Mouse (Mus musculus) right cerebral cortex, postnatal 4 days (tissue): ENCODE measurements around the gene Cd300ld4.
"Not testable (repeated sequence)": the region's sequence is repeated elsewhere in the genome, so short reads cannot be mapped to it uniquely, and the experiment has no call there.

Experiments
- DNase-seq: peaks from one replicate; pipeline ENCODE4 v3.0.0-alpha.2; 2022

Gene Cd300ld4

GRCm38 (mm10) chr11:115026912-115027311 is at the start of gene Cd300ld4:
TSS of gene Cd300ld4 (minus strand) at chr11:115027012.
- DNase-seq: not testable (repeated sequence)

GRCm38 (mm10) chr11:115075859-115076258 is 49.0 kb upstream of the Cd300ld4 start:
- no peak for DNase-seq

- no peak for DNase-seq
Observed at GRCm38 (mm10) chr11:115075407-115075806, 48.6 kb upstream of the Cd300ld4 start.

GRCm38 (mm10) chr11:115073002-115073401 is 46.2 kb upstream of the Cd300ld4 start:
- DNase-seq: no peak

- DNase-seq: no peak
Observed at GRCm38 (mm10) chr11:115071631-115072294, 45.0 kb upstream of the Cd300ld4 start.

- DNase-seq: no peak
Observed at GRCm38 (mm10) chr11:115071015-115071551, 44.3 kb upstream of the Cd300ld4 start.

DNA sequence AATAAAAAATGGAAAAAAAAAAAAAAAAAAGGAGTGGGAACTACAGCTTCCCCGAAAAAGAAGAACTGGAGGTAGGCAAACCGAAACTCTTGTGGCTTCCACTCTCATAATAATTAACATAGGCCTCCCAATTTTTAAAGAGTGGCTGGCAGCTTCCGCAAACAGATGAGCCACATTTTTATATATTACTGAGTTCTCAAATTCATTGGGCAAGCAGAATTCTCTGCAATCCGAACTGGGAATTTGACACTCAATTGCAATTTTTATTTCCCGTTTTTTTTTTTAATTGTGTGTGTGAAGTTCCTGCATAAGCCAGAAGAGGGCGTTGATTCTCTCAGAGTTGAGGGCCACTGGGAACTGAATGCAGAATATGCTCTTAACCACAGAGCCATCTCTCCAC is 40.0 kb upstream of the Cd300ld4 start:
- DNase-seq: no peak

DNA sequence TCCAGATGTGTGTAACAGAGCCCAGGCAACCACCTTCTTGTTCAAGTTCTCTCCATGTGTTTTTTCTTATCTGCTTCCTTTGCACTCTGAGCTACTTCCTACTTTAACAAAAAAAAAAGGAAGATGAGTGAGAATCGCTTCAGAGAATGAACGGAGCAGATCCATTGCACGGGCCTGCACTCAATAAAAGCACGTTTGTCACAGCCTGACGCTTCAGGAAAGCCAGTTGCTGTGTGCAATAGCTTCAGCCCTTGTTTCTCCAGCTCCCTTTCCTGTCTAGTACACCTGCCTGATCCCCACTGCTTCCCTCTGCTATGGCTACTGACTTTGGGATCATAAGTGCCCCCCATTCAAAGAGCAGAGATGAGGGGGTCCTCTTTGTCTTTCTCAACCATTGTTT is 35.3 kb upstream of the Cd300ld4 start, which contains the start of gene Cd300e:
Gene Cd300e (minus strand): TSS at position 101 of the 400 bp plus-strand sequence.
- DNase-seq: no peak

- DNase-seq: no peak
Observed at GRCm38 (mm10) chr11:115059797-115060196, 33.0 kb upstream of the Cd300ld4 start.

GRCm38 (mm10) chr11:115058701-115059100 is 31.9 kb upstream of the Cd300ld4 start:
- DNase-seq: no peak

- no peak for DNase-seq
Observed at GRCm38 (mm10) chr11:115054537-115054936, 27.7 kb upstream of the Cd300ld4 start.

DNA sequence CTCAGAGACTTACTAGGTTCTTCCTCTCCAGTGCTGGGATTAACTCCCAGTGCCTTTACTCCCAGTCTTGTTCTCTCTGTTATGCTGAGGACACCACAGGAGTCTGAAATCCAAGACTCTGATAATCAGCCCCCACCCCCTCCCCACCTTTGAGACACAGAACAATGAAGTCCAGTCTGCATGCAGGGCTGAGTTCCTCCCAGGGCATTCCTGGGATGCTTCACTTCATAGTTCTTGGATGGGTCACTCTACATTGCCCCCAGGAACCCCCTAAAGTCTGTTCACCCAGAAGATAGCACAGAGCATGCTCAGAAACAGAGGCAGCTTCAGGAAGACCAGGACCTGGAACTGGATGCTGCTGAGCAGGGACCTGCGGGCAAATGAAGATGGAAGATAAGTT is 26.2 kb upstream of the Cd300ld4 start:
- no peak for DNase-seq

DNA sequence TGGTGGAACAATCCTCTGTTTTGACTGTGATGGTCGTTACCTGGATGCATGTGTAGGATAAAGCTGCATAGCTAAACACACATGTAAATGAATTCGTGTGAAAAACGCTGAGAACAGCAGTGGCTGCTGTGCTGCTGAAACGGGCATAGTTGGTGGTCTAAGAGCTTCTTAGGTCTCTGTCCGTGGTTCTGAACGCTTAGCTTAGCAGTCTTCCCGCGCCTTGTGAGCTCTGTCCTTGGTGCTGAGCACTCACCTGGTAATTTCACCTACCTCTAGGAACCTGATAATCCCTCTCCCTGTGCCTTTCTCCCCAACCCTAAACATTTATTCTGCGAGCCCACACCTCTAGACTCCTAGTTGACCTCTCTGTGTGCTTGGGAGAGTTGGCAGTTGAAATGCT is 25.4 kb upstream of the Cd300ld4 start:
- no peak for DNase-seq

DNA sequence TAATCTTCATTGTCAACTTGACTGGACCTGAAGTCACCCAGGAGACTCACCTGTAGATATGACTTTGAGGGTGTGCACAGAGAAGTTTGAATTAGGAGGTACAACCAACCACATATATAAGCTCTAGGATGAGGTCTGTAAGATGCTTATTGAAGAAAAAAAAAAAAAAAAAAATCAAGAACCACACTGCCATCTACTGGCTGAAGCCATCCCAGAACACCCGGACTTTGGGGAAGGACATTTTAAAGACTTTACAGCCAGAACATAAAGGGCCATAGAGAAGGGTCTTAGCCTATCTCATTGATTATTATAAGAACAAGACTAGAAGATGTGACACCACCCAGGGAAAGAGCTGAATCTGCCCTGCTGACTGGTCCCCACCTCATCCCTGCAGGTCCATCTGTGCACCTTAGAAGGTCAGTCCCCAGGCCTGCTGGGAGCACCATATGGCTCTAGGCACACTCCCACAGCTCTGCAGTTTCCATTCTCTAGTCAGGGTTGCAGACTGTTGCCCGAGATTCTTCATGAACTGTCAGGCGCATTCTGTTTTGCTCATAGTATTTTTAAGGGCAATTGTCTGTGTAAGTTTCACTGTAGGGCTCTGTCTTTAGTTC is 22.6 kb upstream of the Cd300ld4 start:
- DNase-seq: no peak

DNA sequence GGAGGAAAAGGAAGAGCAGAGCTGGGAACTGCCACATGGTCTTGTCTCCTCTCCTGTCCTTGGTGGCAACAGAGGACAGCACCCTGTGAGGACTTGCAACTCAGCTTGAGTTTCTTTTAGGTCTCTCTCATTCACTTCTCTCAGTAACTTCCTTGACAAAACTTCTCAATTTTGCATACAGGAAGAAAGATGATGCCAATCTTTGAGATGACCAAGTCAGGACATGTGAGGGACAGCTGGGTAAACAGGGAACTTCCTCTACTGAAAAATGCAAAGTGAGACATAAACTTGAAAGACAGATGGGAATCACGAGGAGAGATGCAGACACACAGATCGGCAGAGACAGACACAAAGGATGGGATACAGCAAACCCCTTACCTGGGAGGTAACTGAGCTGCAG is 21.4 kb upstream of the Cd300ld4 start, which contains the start of gene Cd300ld3:
Gene Cd300ld3 (minus strand): TSS at position 151 of the 400 bp plus-strand sequence.
- no peak for DNase-seq

GRCm38 (mm10) chr11:115037669-115038068 is 10.9 kb upstream of the Cd300ld4 start, which contains the start of gene Cd300ld5:
TSS of gene Cd300ld5 (minus strand) at chr11:115037769.
- DNase-seq: not testable (repeated sequence)

- DNase-seq: not testable (repeated sequence)
Observed at GRCm38 (mm10) chr11:115016093-115016492, 10.7 kb downstream of the Cd300ld4 start, which contains the start of gene Cd300ld2. TSS of gene Cd300ld2 (minus strand) at chr11:115016193.

- DNase-seq: no peak
Observed at GRCm38 (mm10) chr11:115004070-115004469, 22.7 kb downstream of the Cd300ld4 start.

DNA sequence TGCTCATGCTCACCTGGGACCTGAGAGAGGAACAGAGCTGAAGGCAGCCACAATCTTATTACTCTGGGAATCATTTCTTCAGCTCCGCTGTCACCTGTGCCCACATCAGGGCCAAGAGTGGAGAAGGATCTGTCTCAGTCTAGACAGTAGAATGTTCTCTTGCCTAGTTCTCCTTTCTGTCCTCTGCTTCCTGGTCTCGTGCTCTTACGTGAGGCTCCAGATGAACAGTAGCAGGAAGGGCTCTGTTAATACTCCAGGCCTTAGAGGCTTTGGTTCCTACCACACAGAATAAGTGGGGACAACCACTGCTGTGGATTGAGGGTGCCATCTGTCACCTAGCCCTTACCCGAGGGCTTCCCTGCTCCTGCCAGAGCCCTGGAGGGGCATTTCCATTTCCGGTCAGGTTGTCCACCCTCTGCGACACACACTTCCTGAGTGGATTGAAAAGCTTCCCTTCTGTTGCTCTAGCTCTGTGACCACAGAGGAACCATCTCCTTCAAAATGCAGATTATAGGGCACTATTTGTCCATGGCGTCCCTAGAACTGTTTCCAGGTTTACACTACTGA is 25.3 kb downstream of the Cd300ld4 start, which contains the start of gene Cd300c2:
Gene Cd300c2 (minus strand): TSS at position 407 of the 567 bp plus-strand sequence.
- no peak for DNase-seq

- DNase-seq: no peak
Observed at GRCm38 (mm10) chr11:114989793-114990192, 37.0 kb downstream of the Cd300ld4 start, which contains the start of gene Cd300ld. TSS of gene Cd300ld (minus strand) at chr11:114989922.

DNA sequence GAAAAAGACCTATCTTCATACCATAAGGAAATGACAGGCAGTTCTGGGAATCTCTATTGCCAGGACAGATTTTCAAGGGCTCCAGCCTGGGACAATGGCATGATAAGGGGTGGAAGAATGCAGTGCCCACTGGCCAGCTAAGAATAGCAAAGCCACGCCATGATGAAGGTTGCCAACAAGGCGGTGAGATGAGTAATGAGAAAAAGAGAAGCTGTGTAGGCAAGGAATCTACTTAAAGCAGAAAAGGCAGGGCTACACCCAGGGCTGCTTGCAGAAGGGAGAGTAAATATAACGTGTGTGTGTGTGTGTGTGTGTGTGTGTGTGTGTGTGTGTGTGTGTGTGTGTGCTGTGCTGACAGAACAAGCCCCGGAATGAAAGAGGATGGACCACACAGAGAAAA is 44.9 kb downstream of the Cd300ld4 start:
- no peak for DNase-seq

DNA sequence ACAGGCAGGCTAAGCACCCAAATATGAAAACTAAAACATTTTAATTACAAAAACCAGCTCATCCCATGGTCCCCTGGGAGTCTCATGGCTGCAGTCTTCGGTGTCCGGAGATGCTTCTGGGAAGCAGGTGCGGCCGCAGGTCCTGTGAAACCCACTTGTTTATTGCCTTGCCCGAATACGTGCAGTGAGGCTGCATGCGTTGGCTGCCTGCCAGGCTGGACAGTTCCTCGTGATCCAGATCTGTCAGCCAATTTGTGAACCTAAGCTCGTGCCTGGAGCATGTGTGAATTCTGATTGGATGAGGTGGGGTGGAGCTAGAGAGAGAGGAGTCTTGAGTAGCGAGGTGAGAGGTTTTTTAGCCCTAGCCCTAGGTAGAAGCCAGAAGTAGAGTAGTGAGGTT is 54.1 kb downstream of the Cd300ld4 start:
- DNase-seq: no peak
